Mouse (Mus musculus) stomach, postnatal 0 days (tissue): ENCODE data around the gene Ears2. TPM values are rescaled to one million over a fixed set of nuclear protein-coding genes. Genes with fewer than 3 reads are reported as not detected.
A peak's percentile ranks its signal among the peaks of the same experiment; 100 is the strongest.

ENCODE experiments used
- ATAC-seq: fragments of 200-750 bp; cut with Nextera tagmentation; 2 replicates; pipeline ENCODE4 v1.8.0; 2017; ENCODE audit not compliant: low FRiP score, low TSS enrichment
- DNase-seq: peaks from one replicate; pipeline ENCODE4 v3.0.0-alpha.2; 2016; ENCODE audit warnings: low spot score
- H3K27ac ChIP-seq: fragments of 300-500 bp; sonication (generic); replicated peaks from 2 replicates; pipeline ENCODE4 v1.5.1; 2014; ENCODE audit warnings: mild to moderate bottlenecking, control low read depth
- H3K27me3 ChIP-seq: fragments of 300-500 bp; sonication (generic); 2 replicates; pipeline ENCODE4 v1.6.1; 2014; ENCODE audit warnings: low read length; ENCODE audit not compliant: control insufficient read depth, insufficient read depth
- H3K36me3 ChIP-seq: fragments of 300-500 bp; sonication (generic); 2 replicates; pipeline ENCODE4 v1.6.1; 2014; ENCODE audit warnings: low read length, mixed read lengths; ENCODE audit not compliant: control insufficient read depth, insufficient read depth
- H3K4me1 ChIP-seq: fragments of 300-500 bp; sonication (generic); replicated peaks from 2 replicates; pipeline ENCODE4 v1.6.1; 2014; ENCODE audit warnings: antibody characterized with exemption; ENCODE audit not compliant: control insufficient read depth, insufficient read depth
- H3K4me2 ChIP-seq: fragments of 300-500 bp; sonication (generic); replicated peaks from 2 replicates; pipeline ENCODE4 v1.6.1; 2014; ENCODE audit warnings: low read depth, mild to moderate bottlenecking, control low read depth, moderate library complexity
- H3K4me3 ChIP-seq: fragments of 300-500 bp; sonication (generic); 2 replicates; pipeline ENCODE4 v1.5.1; 2014; ENCODE audit warnings: low read depth, low read length, control low read depth
- H3K9ac ChIP-seq: fragments of 300-500 bp; sonication (generic); 2 replicates; pipeline ENCODE4 v1.6.1; 2014; ENCODE audit warnings: mild to moderate bottlenecking, low read length, control low read depth, mixed read lengths
- H3K9me3 ChIP-seq: fragments of 300-500 bp; sonication (generic); 2 replicates; pipeline ENCODE4 v1.6.1; 2016; ENCODE audit warnings: low read length; ENCODE audit not compliant: control insufficient read depth
- CTCF ChIP-seq: IDR thresholded peaks from 2 replicates; pipeline ENCODE4 v1.5.1; 2016; ENCODE audit warnings: antibody characterized with exemption, low read depth, mild to moderate bottlenecking, moderate library complexity
- EP300 ChIP-seq: optimal IDR thresholded peaks from 2 replicates; pipeline ENCODE3; 2016; ENCODE audit warnings: antibody characterized with exemption
- WGBS: fragments of 180-500 bp; shearing (Covaris S2); extraction: QIAGEN DNeasy Blood & Tissue Kit; methylation state at CpG from one replicate; pipeline ENCODE4 v1.1.7; 2014; 5-methylcytosine and 5-hydroxymethylcytosine counted together
- polyA plus RNA-seq: library from polyadenylated mRNA; unstranded; fragments of >200 nt; fragmentation: Nextera tagmentation; extraction: Ambion mirVana; gene quantifications from 2 replicates; pipeline ENCODE4 v1.2.1, GENCODE M21; 2015

Ears2 gene
- polyA plus RNA-seq, 1 experiment from 2014 or later: 10.7 TPM

DNA sequence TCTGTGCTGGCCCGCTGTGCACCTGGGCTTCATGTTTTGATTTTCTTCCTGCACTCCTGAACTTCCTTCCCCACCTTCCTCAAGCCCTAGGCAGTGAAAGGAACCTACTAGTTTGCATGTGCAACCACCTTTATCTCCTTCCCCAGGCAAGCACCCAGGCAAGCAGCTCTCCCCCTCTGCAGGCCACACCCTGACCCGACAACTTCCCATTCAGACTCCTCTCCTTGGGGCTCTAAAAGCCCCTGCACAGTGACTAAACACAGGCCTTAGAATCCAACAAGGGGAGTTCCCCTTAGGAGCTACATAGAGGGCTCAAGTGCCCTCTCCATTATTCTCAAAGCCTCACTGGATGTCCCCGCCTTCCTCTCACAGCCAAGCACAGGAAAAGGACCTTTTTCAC is 48.8 kb downstream of the Ears2 start:
- Histone ChIP-seq H3K27ac (no peak overlapping the region), H3K4me2 (no peak overlapping the region), H3K4me1 (no peaks in the 10 kb centered on the region; the same call in 1 of the 2 replicates), H3K4me3 (no peak overlapping the region), H3K9me3 (no peaks in the 10 kb centered on the region), H3K27me3 (no peaks in the 10 kb centered on the region), H3K9ac (no peak overlapping the region), H3K36me3 (no peaks in the 10 kb centered on the region)
- 63% methylated on average over 3 of the region's 3 CpGs for WGBS
- TF ChIP-seq CTCF: no peak
- no peak for TF ChIP-seq EP300
- ATAC-seq (no peak; the same call in 1 of the 2 replicates), DNase-seq (peak; percentile 45)

- Histone ChIP-seq H3K9ac (no peak overlapping the region), H3K4me1 (no peaks in the 10 kb centered on the region; the same call in 1 of the 2 replicates), H3K4me2 (peak overlapping the region; percentile 4), H3K36me3 (no peaks in the 10 kb centered on the region), H3K4me3 (no peak overlapping the region), H3K9me3 (no peaks in the 10 kb centered on the region), H3K27ac (no peak overlapping the region), H3K27me3 (no peaks in the 10 kb centered on the region)
- no peak; the same call in 1 of the 2 replicates for ATAC-seq
- TF ChIP-seq EP300 (no peak), CTCF (no peak)
- 32% methylated on average over 10 of the region's 10 CpGs for WGBS
- peak; percentile 23 for DNase-seq
Measured at GRCm38 (mm10) chr7:122015734-122016133, 51.3 kb downstream of the Ears2 start.

GRCm38 (mm10) chr7:122015105-122015504 is 52.0 kb downstream of the Ears2 start:
- H3K9me3 ChIP-seq: no peaks in the 10 kb centered on the region
- H3K36me3 ChIP-seq: no peaks in the 10 kb centered on the region
- no peak overlapping the region for H3K9ac ChIP-seq
- no peak overlapping the region for H3K4me3 ChIP-seq
- no peak overlapping the region for H3K4me2 ChIP-seq
- DNase-seq: peak; percentile 34
- no peak overlapping the region for H3K27ac ChIP-seq
- H3K27me3 ChIP-seq: no peaks in the 10 kb centered on the region
- WGBS: 17% methylated on average over 8 of the region's 8 CpGs
- TF ChIP-seq CTCF (peak; percentile 55), EP300 (no peak)
- H3K4me1 ChIP-seq: no peaks in the 10 kb centered on the region; the same call in 1 of the 2 replicates
- no peak; the same call in 1 of the 2 replicates for ATAC-seq

DNA sequence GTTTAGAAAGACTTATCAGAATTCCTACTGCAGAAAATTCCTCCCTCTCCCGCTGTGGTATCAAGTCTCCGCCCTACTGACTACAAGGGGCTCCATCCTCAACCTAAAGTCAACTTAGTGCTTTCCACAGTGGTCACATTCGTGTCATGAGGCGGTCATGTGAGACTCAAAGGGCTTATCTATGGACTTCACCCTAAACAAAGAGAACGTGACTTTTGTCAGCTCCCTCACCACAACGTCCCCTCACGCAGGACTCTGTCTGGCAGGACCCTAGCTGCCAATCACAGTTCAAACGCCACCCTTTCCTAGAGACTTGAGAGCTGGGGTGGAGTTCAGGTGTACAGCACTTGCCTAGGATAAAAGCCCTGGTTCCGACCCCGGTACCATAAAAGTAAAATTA is 54.1 kb downstream of the Ears2 start:
- WGBS: 66% methylated on average over 10 of the region's 10 CpGs
- no peak for DNase-seq
- TF ChIP-seq CTCF: no peak
- Histone ChIP-seq H3K4me2 (no peak overlapping the region), H3K27ac (no peak overlapping the region), H3K36me3 (no peaks in the 10 kb centered on the region; the same call in 1 of the 2 replicates), H3K9ac (no peak overlapping the region), H3K4me3 (no peak overlapping the region), H3K4me1 (no peaks in the 10 kb centered on the region; the same call in 1 of the 2 replicates), H3K27me3 (no peaks in the 10 kb centered on the region), H3K9me3 (no peaks in the 10 kb centered on the region)
- ATAC-seq: 0 out of 2 replicates have a peak, but pooled peaks have one; percentile 17

- WGBS: 89% methylated on average over 4 of the region's 4 CpGs
Measured at GRCm38 (mm10) chr7:122012370-122012769, 54.7 kb downstream of the Ears2 start.

DNA sequence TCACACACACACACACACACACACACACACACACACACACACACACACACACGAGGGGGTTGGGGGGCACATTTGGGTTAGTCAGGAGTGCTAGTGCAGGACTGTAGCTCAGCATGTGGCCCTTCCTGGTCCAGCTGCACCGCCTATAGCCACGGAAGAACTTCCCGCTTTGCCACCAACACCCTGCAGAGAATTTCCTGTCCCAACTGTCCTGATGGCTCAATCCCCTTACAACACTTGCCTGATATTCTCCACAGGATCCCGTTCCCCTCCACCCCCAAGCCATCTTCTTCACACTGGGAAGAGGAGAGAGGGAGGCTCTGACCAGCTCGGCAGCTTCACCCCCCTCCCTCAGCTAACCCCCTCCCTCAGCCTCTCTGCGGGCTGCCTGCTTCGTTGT is 66.7 kb downstream of the Ears2 start:
- Histone ChIP-seq H3K27ac (no peak overlapping the region), H3K27me3 (no peaks in the 10 kb centered on the region), H3K9me3 (no peaks in the 10 kb centered on the region), H3K4me2 (no peak overlapping the region), H3K4me3 (no peak overlapping the region), H3K36me3 (peaks cover 28% of the 10 kb centered on the region), H3K4me1 (no peaks in the 10 kb centered on the region), H3K9ac (no peak overlapping the region)
- no peak for ATAC-seq
- WGBS: 75% methylated on average over 8 of the region's 8 CpGs
- TF ChIP-seq EP300 (no peak), CTCF (no peak)
- DNase-seq: no peak

More at GRCm38 (mm10) chr7:122012370-122012769, 54.7 kb downstream of the Ears2 start:
- TF ChIP-seq EP300 (no peak), CTCF (no peak)
- Histone ChIP-seq H3K9me3 (no peaks in the 10 kb centered on the region), H3K4me3 (no peak overlapping the region), H3K27me3 (no peaks in the 10 kb centered on the region), H3K4me2 (no peak overlapping the region), H3K4me1 (no peaks in the 10 kb centered on the region; the same call in 1 of the 2 replicates), H3K27ac (no peak overlapping the region), H3K9ac (no peak overlapping the region), H3K36me3 (no peaks in the 10 kb centered on the region; the same call in 1 of the 2 replicates)
- no peak for DNase-seq
- ATAC-seq: no peak
